Mouse (Mus musculus): ENCODE results near the gene Fmo5. TPM values are rescaled to one million over a fixed set of nuclear protein-coding genes. Genes with fewer than 3 reads are reported as not detected.
A peak's percentile ranks its signal among the peaks of the same experiment; 100 is the strongest.

Fmo5 gene
- total RNA-seq, 2 experiments from 2014 or later = 13.8 to 13.9 TPM

- no peak for DNase-seq
- intact Hi-C loops (cut with DNase I) = no loop called here
Observed at GRCm38 (mm10) chr3:97674644-97675110, 46.1 kb downstream of the Fmo5 start, which contains the start of gene Gm17651. Gene Gm17651, minus strand, starts transcription at chr3:97674694.

- intact Hi-C loops (cut with DNase I) = no loop called here
- DNase-seq = no peak
Observed at GRCm38 (mm10) chr3:97676126-97676525, 47.5 kb downstream of the Fmo5 start.

GRCm38 (mm10) chr3:97678416-97678815 lies 49.8 kb downstream of the Fmo5 start:
- intact Hi-C loops (cut with DNase I) = no loop called here

GRCm38 (mm10) chr3:97680631-97681320 lies 52.2 kb downstream of the Fmo5 start:
- intact Hi-C loops (cut with DNase I) = loop anchor here (1.0 to 5.0 kb wide), 3 partner anchors 70 to 199 kb away; partner anchors contain the start of gene Chd1l

More at GRCm38 (mm10) chr3:97678416-97678815, 49.8 kb downstream of the Fmo5 start:
- DNase-seq = no peak

GRCm38 (mm10) chr3:97681321-97682158 lies 52.9 kb downstream of the Fmo5 start:
- peak; percentile 69 for DNase-seq
- intact Hi-C loops (cut with DNase I) = loop anchor here (2.0 to 5.0 kb wide), 2 partner anchors 71 to 86 kb away; partner anchors contain the start of gene Chd1l

More at GRCm38 (mm10) chr3:97680631-97681320, 52.2 kb downstream of the Fmo5 start:
- peak; percentile 84 to 85 for DNase-seq

- DNase-seq = no peak
- intact Hi-C loops (cut with DNase I) = loop anchor here (5.0 kb wide), 1 partner anchor 85 kb away; no protein-coding TSS in a partner anchor
Observed at GRCm38 (mm10) chr3:97682159-97682502, 53.5 kb downstream of the Fmo5 start.

GRCm38 (mm10) chr3:97682576-97682975 lies 54.0 kb downstream of the Fmo5 start:
- no peak for DNase-seq
- intact Hi-C loops (cut with DNase I) = loop anchor here (5.0 kb wide), 1 partner anchor 85 kb away; no protein-coding TSS in a partner anchor

GRCm38 (mm10) chr3:97683560-97684195 lies 55.1 kb downstream of the Fmo5 start:
- DNase-seq = no peak
- intact Hi-C loops (cut with DNase I) = loop anchor here (5.0 kb wide), 1 partner anchor 84 kb away; no protein-coding TSS in a partner anchor

GRCm38 (mm10) chr3:97686372-97687117 lies 57.9 kb downstream of the Fmo5 start:
- intact Hi-C loops (cut with DNase I) = no loop called here
- DNase-seq = no peak

GRCm38 (mm10) chr3:97689289-97689688 lies 60.7 kb downstream of the Fmo5 start:
- intact Hi-C loops (cut with DNase I) = no loop called here

GRCm38 (mm10) chr3:97690590-97690989 lies 62.0 kb downstream of the Fmo5 start:
- DNase-seq = no peak
- intact Hi-C loops (cut with DNase I) = no loop called here

More at GRCm38 (mm10) chr3:97689289-97689688, 60.7 kb downstream of the Fmo5 start:
- DNase-seq = no peak

GRCm38 (mm10) chr3:97691443-97692017 lies 62.9 kb downstream of the Fmo5 start:
- intact Hi-C loops (cut with DNase I) = no loop called here
- no peak for DNase-seq

- intact Hi-C loops (cut with DNase I) = no loop called here
- DNase-seq = no peak
Observed at GRCm38 (mm10) chr3:97693806-97694205, 65.2 kb downstream of the Fmo5 start.

GRCm38 (mm10) chr3:97696866-97697265 lies 68.3 kb downstream of the Fmo5 start:
- intact Hi-C loops (cut with DNase I) = no loop called here
- no peak for DNase-seq

- no peak for DNase-seq
- intact Hi-C loops (cut with DNase I) = no loop called here
Observed at GRCm38 (mm10) chr3:97697291-97697690, 68.7 kb downstream of the Fmo5 start.

GRCm38 (mm10) chr3:97699061-97699460 lies 70.5 kb downstream of the Fmo5 start:
- intact Hi-C loops (cut with DNase I) = no loop called here
- DNase-seq = no peak

GRCm38 (mm10) chr3:97701198-97701597 lies 72.6 kb downstream of the Fmo5 start:
- intact Hi-C loops (cut with DNase I) = no loop called here
- no peak for DNase-seq

- DNase-seq = no peak
- intact Hi-C loops (cut with DNase I) = no loop called here
Observed at GRCm38 (mm10) chr3:97702448-97703080, 74.0 kb downstream of the Fmo5 start.
